Mouse (Mus musculus): ENCODE measurements at regions not wholly inside any gene's neighbourhood (a gene's known extent, or its start where the extent isn't known, plus 50 kb on each side); places are given as distances from the start of the nearest gene placed in this dataset.

DNA sequence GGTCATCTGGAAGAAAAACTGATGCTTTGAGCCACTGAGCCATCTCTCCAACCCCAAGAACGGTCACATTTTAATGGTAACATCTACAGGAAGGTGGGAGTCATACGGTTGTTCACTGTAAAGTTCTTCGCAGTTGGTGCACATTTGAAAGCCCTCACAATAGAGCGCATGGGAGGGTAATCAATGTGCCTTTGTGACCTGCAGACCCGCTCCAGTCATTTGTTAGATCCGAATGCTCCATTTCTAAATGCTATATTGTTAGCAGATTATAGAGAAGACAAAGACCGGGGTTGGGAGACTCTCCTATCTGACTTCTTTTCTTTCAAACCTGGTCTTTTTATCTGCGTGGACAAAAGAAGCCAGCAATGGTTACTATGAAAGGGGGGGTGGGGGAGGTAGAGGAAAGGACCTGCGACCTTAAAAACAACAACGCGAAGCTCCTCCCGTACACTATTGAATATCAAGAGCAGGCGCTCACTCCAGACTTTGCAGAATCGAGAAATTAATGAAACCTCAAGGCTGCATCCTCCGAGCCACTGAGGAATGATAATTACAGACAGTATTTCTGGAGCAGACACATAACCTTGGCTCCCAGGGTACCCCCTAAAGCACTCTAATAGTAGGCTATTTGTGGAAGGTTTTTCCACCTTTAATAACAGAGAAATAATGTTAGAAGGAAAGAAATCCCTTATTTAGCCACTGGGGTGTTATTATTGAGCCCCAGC, 134.7 kb upstream of the Smim15 start:
- no peak overlapping the region for H3K4me2 ChIP-seq (ENCODE audit: low read length)
- H3K4me3 ChIP-seq (replicated peaks; ENCODE audit: low read length) = no peak overlapping the region
- H3K27ac ChIP-seq (ENCODE audit: low read length) = no peak overlapping the region
- no peaks in the 10 kb centered on the region for H3K36me3 ChIP-seq (ENCODE audit: control insufficient read depth, insufficient read depth)
- H3K9me3 ChIP-seq (ENCODE audit: control insufficient read depth, low read length) = no peaks in the 10 kb centered on the region
- H3K27me3 ChIP-seq (replicated peaks; ENCODE audit: control insufficient read depth, insufficient read depth, low read length) = no peaks in the 10 kb centered on the region
- H3K9ac ChIP-seq (replicated peaks; ENCODE audit: low read depth, low read length) = no peak overlapping the region
- no peak for ATAC-seq
- H3K4me1 ChIP-seq (replicated peaks; ENCODE audit: control insufficient read depth, insufficient read depth, low read length) = no peaks in the 10 kb centered on the region
- WGBS = 17% methylated on average over 15 of the region's 15 CpGs

DNA sequence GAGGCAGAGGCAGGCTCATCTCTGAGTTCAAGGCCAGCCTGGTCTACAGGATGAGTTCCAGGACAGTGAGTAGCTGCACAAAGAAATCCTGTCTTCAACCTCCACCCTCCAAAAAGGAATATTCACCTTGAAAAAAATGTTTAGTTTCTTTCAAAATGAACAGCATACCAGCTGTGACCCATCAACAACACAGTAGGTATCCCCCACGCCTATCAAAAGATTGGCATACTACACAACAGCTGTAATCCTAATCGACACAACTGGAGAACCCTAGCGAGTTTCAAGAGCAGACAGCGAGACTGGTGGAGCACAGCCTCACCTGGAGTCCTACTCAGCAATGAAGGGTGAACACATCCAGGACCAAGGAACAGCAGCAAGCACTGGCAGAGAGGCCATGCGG, 136.3 kb upstream of the Smim15 start:
- WGBS = 92% methylated on average over 5 of the region's 5 CpGs
- H3K9ac ChIP-seq (replicated peaks; ENCODE audit: low read depth, low read length) = no peak overlapping the region

DNA sequence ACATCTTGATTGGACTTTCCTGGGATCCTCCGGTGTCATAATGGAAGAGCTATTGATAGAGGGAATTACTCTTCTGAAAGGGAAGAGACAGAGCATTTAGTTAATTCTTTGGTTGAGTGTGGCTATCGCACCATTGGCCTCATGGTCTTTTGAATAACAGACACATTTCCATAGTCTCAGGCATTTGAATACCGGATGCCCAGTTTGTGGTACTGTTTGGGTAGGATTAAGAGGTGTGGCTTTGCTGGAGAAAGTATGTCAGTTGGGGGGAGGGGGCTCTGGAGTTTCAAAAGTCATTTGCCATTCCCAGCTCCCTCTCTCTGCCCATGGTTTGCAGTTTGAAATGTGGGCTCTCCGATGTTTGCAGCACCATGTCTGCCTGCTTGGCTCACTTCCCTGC, 139.4 kb upstream of the Smim15 start:
- no peaks in the 10 kb centered on the region for H3K4me1 ChIP-seq (replicated peaks; ENCODE audit: control insufficient read depth, insufficient read depth, low read length)
- no peak for ATAC-seq

More for the DNA sequence above, 136.3 kb upstream of the Smim15 start:
- Histone ChIP-seq H3K4me3 (replicated peaks; ENCODE audit: low read length) (no peak overlapping the region), H3K4me1 (replicated peaks; ENCODE audit: control insufficient read depth, insufficient read depth, low read length) (no peaks in the 10 kb centered on the region), H3K27ac (ENCODE audit: low read length) (no peak overlapping the region), H3K36me3 (ENCODE audit: control insufficient read depth, insufficient read depth) (no peaks in the 10 kb centered on the region), H3K27me3 (replicated peaks; ENCODE audit: control insufficient read depth, insufficient read depth, low read length) (no peaks in the 10 kb centered on the region), H3K4me2 (ENCODE audit: low read length) (no peak overlapping the region), H3K9me3 (ENCODE audit: control insufficient read depth, low read length) (no peaks in the 10 kb centered on the region)
- ATAC-seq = no peak

DNA sequence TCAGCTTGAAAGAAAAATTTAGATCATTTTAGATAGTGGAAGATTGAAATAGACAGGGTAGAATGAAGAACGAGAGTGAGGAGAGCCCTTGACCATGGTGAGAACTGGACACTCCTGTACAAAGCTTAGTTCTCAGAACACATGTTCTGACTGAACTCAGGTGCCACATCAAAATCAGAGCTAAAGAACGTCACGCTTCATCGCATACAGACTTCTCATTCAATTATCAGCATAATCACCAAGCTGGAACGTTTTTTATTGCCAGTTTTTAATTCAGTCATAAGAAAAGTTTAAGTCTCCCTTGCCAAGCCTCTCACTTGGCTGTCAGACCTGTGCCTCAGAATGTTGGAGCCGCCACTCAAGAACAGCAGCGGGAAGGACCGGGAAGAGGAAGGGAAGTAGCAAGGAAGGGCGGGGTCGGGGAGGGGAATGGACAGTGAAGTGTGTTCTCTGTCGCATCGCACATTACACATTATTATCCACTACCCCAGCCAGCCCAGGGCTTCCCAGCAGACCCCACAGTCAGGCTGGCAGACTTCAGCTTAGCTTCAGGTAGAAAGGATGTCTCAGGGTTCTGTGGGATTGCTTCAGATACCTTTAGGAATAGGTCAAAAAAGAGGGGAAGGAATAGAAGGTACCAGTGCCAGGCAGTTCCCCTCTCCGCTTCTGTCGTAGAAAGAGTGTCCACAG, 140.1 kb upstream of the Smim15 start:
- no peak overlapping the region for H3K4me2 ChIP-seq (ENCODE audit: low read length)
- ATAC-seq = no peak
- no peaks in the 10 kb centered on the region for H3K27me3 ChIP-seq (replicated peaks; ENCODE audit: control insufficient read depth, insufficient read depth, low read length)
- H3K36me3 ChIP-seq (ENCODE audit: control insufficient read depth, insufficient read depth) = no peaks in the 10 kb centered on the region
- no peaks in the 10 kb centered on the region for H3K9me3 ChIP-seq (ENCODE audit: control insufficient read depth, low read length)
- H3K4me1 ChIP-seq (replicated peaks; ENCODE audit: control insufficient read depth, insufficient read depth, low read length) = 0 out of 2 replicates have a peak, but pooled peaks cover 2% of the 10 kb centered on the region
- no peak overlapping the region for H3K9ac ChIP-seq (replicated peaks; ENCODE audit: low read depth, low read length)
- H3K27ac ChIP-seq (ENCODE audit: low read length) = no peak overlapping the region
- no peak overlapping the region for H3K4me3 ChIP-seq (replicated peaks; ENCODE audit: low read length)
- whole genome bisulfite sequencing = 71% methylated on average over 14 of the region's 14 CpGs

More for the DNA sequence above, 139.4 kb upstream of the Smim15 start:
- 75% methylated on average over 4 of the region's 4 CpGs for WGBS
- Histone ChIP-seq H3K4me3 (replicated peaks; ENCODE audit: low read length) (no peak overlapping the region), H3K4me2 (ENCODE audit: low read length) (no peak overlapping the region), H3K36me3 (ENCODE audit: control insufficient read depth, insufficient read depth) (no peaks in the 10 kb centered on the region), H3K27me3 (replicated peaks; ENCODE audit: control insufficient read depth, insufficient read depth, low read length) (no peaks in the 10 kb centered on the region), H3K9ac (replicated peaks; ENCODE audit: low read depth, low read length) (no peak overlapping the region), H3K27ac (ENCODE audit: low read length) (no peak overlapping the region), H3K9me3 (ENCODE audit: control insufficient read depth, low read length) (no peaks in the 10 kb centered on the region)

DNA sequence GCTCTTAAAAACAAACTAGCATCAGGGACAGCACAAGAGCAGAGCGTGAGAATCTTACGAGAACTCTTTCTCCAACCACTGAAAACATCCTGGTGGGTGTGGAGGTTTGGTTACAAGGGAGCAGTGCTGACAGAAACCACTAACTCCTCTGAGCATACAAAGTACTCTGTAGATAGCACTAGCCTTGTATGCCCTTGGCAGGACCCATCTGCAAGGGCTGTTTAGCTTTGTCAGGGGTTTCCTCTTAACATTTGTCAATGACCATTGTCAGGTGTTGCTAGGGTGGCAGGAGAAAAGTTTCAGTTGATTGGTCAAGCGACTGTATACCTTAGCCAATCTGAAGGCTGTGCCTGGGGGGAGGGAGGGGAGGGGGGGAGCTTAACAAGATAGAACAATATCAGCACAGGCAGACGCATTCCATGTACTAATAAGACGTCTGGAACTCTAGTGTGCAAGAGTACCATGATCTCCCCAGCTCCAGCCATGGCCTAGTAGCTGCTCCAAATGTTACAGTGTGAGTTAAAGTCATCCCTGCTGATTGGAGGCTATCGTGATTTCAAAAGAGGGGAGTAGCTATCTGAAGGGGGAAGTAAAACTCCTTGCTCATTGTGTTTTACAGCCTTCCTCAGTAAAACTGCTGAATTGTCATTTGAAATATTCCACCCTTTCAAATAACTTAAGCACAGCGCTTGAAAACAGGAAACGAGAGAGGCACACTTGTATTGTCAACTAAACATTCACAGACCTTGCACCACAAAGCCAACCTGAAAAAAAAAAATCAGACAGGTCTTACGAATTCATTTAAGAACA, 140.9 kb upstream of the Smim15 start:
- Histone ChIP-seq H3K4me3 (replicated peaks; ENCODE audit: low read length) (no peak overlapping the region), H3K36me3 (ENCODE audit: control insufficient read depth, insufficient read depth) (no peaks in the 10 kb centered on the region), H3K4me2 (ENCODE audit: low read length) (no peak overlapping the region), H3K27ac (ENCODE audit: low read length) (no peak overlapping the region), H3K27me3 (replicated peaks; ENCODE audit: control insufficient read depth, insufficient read depth, low read length) (no peaks in the 10 kb centered on the region), H3K4me1 (replicated peaks; ENCODE audit: control insufficient read depth, insufficient read depth, low read length) (0 out of 2 replicates have a peak, but pooled peaks cover 2% of the 10 kb centered on the region), H3K9me3 (ENCODE audit: control insufficient read depth, low read length) (no peaks in the 10 kb centered on the region), H3K9ac (replicated peaks; ENCODE audit: low read depth, low read length) (no peak overlapping the region)
- 39% methylated on average over 9 of the region's 9 CpGs for WGBS
- no peak for ATAC-seq

DNA sequence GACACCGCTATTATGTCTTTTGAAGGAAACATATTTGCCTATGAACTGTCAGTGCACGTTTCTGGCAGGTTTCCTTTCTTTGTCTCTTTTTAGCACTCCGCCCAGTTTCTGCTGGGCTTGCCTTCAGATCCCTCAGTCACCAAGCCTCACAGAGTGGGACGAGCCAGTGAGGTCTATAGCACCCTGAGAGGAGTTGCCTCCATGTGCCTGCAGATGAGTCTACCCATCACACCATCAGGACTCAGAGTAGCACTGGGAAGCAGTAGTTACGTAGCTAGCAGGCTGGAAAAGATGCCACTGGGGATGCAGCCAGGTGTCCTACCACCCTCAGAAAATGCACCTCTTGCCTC, 141.5 kb upstream of the Smim15 start:
- Histone ChIP-seq H3K4me3 (replicated peaks; ENCODE audit: low read length) (no peak overlapping the region), H3K4me1 (replicated peaks; ENCODE audit: control insufficient read depth, insufficient read depth, low read length) (0 out of 2 replicates have a peak, but pooled peaks cover 2% of the 10 kb centered on the region), H3K36me3 (ENCODE audit: control insufficient read depth, insufficient read depth) (no peaks in the 10 kb centered on the region), H3K9me3 (ENCODE audit: control insufficient read depth, low read length) (no peaks in the 10 kb centered on the region), H3K27me3 (replicated peaks; ENCODE audit: control insufficient read depth, insufficient read depth, low read length) (no peaks in the 10 kb centered on the region), H3K4me2 (ENCODE audit: low read length) (no peak overlapping the region), H3K9ac (replicated peaks; ENCODE audit: low read depth, low read length) (no peak overlapping the region), H3K27ac (ENCODE audit: low read length) (no peak overlapping the region)
- no peak for ATAC-seq
- 73% methylated on average over 5 of the region's 5 CpGs for WGBS

DNA sequence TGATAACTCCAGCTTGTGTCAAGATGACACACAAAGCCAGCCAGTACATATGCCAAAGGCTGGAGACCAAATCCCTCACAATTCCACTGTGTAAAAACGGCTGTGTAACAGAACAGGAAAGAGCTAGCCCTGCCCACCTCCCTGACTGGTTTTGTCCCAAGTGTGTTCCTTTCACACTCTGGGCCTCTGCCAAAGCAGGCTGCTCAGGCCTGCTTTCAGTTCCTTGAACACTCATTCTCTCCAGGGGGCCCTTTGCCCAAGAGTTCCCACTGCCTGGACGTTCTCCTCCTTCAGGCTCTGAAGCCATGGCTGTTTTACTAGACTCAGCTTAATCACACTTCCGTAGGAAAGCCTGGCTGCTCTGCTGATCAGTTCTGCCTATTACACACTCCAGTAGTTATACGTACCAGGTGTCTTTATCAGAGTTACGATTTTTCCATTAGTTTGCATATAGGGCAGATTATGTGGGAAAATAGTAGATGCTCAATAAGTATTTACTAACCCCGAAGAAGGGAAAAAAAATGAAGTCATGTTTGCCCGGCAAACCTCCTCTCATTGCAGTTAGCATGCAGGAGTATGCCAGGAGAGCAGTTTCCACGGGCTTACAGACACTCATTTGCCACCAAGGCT, 144.5 kb upstream of the Smim15 start:
- Histone ChIP-seq H3K27ac (ENCODE audit: low read length) (no peak overlapping the region), H3K9ac (replicated peaks; ENCODE audit: low read depth, low read length) (no peak overlapping the region), H3K4me3 (replicated peaks; ENCODE audit: low read length) (no peak overlapping the region), H3K27me3 (replicated peaks; ENCODE audit: control insufficient read depth, insufficient read depth, low read length) (no peaks in the 10 kb centered on the region; the same call in 1 of the 2 replicates), H3K4me2 (ENCODE audit: low read length) (no peak overlapping the region), H3K9me3 (ENCODE audit: control insufficient read depth, low read length) (no peaks in the 10 kb centered on the region), H3K36me3 (ENCODE audit: control insufficient read depth, insufficient read depth) (no peaks in the 10 kb centered on the region), H3K4me1 (replicated peaks; ENCODE audit: control insufficient read depth, insufficient read depth, low read length) (0 out of 2 replicates have a peak, but pooled peaks cover 2% of the 10 kb centered on the region)
- 52% methylated on average over 8 of the region's 8 CpGs for WGBS
- ATAC-seq = 0 out of 2 replicates have a peak, but pooled peaks have one; percentile 31

DNA sequence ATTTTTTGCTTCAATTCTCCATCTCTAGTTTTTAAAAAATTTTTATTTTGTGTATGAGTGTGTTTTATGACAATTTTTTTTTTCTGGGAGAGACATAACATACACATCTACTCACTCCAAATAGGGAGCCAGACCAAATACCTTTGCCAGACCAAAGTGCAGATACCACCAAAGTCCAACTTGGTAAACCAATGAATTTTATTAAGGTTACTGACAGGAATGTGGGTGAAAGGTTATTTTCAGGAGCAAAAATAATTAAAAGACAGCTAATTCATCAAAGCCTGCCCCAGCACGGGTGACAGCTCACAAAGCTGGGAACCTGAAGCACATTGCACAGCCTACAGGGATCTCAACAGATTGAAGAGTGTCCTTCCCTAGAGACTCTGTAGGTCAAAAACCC, 146.6 kb upstream of the Smim15 start:
- no peaks in the 10 kb centered on the region for H3K9me3 ChIP-seq (ENCODE audit: control insufficient read depth, low read length)
- H3K36me3 ChIP-seq (ENCODE audit: control insufficient read depth, insufficient read depth) = no peaks in the 10 kb centered on the region
- no peak overlapping the region for H3K27ac ChIP-seq (ENCODE audit: low read length)
- no peak overlapping the region for H3K4me3 ChIP-seq (replicated peaks; ENCODE audit: low read length)
- H3K27me3 ChIP-seq (replicated peaks; ENCODE audit: control insufficient read depth, insufficient read depth, low read length) = no peaks in the 10 kb centered on the region; the same call in 1 of the 2 replicates
- 0 out of 2 replicates have a peak, but pooled peaks cover 2% of the 10 kb centered on the region for H3K4me1 ChIP-seq (replicated peaks; ENCODE audit: control insufficient read depth, insufficient read depth, low read length)
- WGBS = 77% methylated on average over 1 of the region's 1 CpGs
- ATAC-seq = no peak
- no peak overlapping the region for H3K4me2 ChIP-seq (ENCODE audit: low read length)
- H3K9ac ChIP-seq (replicated peaks; ENCODE audit: low read depth, low read length) = no peak overlapping the region

DNA sequence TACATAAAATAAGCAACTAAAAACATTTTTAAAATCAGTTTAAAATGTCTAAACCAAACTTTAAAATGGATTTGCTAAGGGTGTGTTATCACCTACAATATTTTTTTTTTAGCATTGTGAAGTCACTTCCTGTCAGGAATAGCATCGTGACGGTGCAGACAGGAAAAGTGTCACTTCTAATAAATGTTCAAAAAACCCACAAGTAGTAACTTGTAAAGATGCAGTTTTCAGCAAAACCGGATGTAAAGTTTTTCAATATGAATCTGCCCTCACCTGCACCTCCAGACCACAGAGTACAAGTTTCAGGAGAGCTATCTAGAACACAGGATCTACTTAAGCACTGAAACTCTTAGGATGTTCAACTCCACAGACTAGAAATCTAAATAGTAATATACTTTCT, 147.1 kb upstream of the Smim15 start:
- H3K27me3 ChIP-seq (replicated peaks; ENCODE audit: control insufficient read depth, insufficient read depth, low read length) = no peaks in the 10 kb centered on the region; the same call in 1 of the 2 replicates
- H3K9me3 ChIP-seq (ENCODE audit: control insufficient read depth, low read length) = no peaks in the 10 kb centered on the region
- H3K4me3 ChIP-seq (replicated peaks; ENCODE audit: low read length) = no peak overlapping the region
- H3K27ac ChIP-seq (ENCODE audit: low read length) = no peak overlapping the region
- H3K4me1 ChIP-seq (replicated peaks; ENCODE audit: control insufficient read depth, insufficient read depth, low read length) = peaks cover 5% of the 10 kb centered on the region
- H3K9ac ChIP-seq (replicated peaks; ENCODE audit: low read depth, low read length) = no peak overlapping the region
- H3K4me2 ChIP-seq (ENCODE audit: low read length) = no peak overlapping the region
- ATAC-seq = no peak
- H3K36me3 ChIP-seq (ENCODE audit: control insufficient read depth, insufficient read depth) = no peaks in the 10 kb centered on the region
- 92% methylated on average over 3 of the region's 3 CpGs for WGBS
